Mouse (Mus musculus): Measurements from ENCODE around the gene Dcaf10. TPM values are rescaled to one million over a fixed set of nuclear protein-coding genes. Genes with fewer than 3 reads are reported as not detected.
"Not testable (repeated sequence)": the region's sequence is repeated elsewhere in the genome, so short reads cannot be mapped to it uniquely, and the experiment has no call there.

The Dcaf10 gene
- polyA plus RNA-seq, 1 experiment: 14.7 TPM

GRCm38 (mm10) chr4:45341226-45341625 is 675 bp upstream of the Dcaf10 start:
- TF ChIP-seq POLR2A (IDR thresholded peaks at IDR 0.05; ENCODE audit: borderline replicate concordance, extremely low read depth, low read depth, low read length) (no peak), CTCF (IDR thresholded peaks at IDR 0.05; ENCODE audit: insufficient read depth, low read length) (no peak)
- H3K4me1 ChIP-seq (ENCODE audit: control insufficient read depth, insufficient read depth, low read length): no peaks in the 10 kb centered on the region; the same call in 1 of the 2 replicates
- no peak overlapping the region for H3K4me3 ChIP-seq (replicated peaks; ENCODE audit: extremely low read depth, low read depth, low read length)
- DNase-seq: no peak
- 62% methylated on average over 9 of the region's 9 CpGs for WGBS

- DNase-seq: peak; percentile 66
- WGBS: under 1% methylated on average over 75 of the region's 76 CpGs
- 0 out of 2 replicates have a peak, but pooled peaks have one; percentile 5 for TF ChIP-seq POLR2A (IDR thresholded peaks at IDR 0.05; ENCODE audit: borderline replicate concordance, extremely low read depth, low read depth, low read length)
- no peak for TF ChIP-seq CTCF (IDR thresholded peaks at IDR 0.05; ENCODE audit: insufficient read depth, low read length)
These were observed 620 bp downstream of the Dcaf10 start, which contains the start of gene Exosc3 for GRCm38 (mm10) chr4:45342286-45343155. Gene Exosc3 (minus strand): TSS chr4:45342732.

GRCm38 (mm10) chr4:45356653-45357052 is 14.8 kb downstream of the Dcaf10 start:
- DNase-seq: no peak
- WGBS: 67% methylated on average over 3 of the region's 3 CpGs
- no peak overlapping the region for H3K4me3 ChIP-seq (replicated peaks; ENCODE audit: extremely low read depth, low read depth, low read length)
- TF ChIP-seq POLR2A (IDR thresholded peaks at IDR 0.05; ENCODE audit: borderline replicate concordance, extremely low read depth, low read depth, low read length): no peak
- TF ChIP-seq CTCF (IDR thresholded peaks at IDR 0.05; ENCODE audit: insufficient read depth, low read length): no peak
- H3K4me1 ChIP-seq (ENCODE audit: control insufficient read depth, insufficient read depth, low read length): no peaks in the 10 kb centered on the region

More at GRCm38 (mm10) chr4:45342286-45343155, 620 bp downstream of the Dcaf10 start, which contains the start of gene Exosc3:
- Histone ChIP-seq H3K4me3 (replicated peaks; ENCODE audit: extremely low read depth, low read depth, low read length) (peak within 1 kb of the TSS; percentile 71), H3K4me1 (ENCODE audit: control insufficient read depth, insufficient read depth, low read length) (no peaks in the 10 kb centered on the region; the same call in 1 of the 2 replicates)

- no peak for TF ChIP-seq POLR2A (IDR thresholded peaks at IDR 0.05; ENCODE audit: borderline replicate concordance, extremely low read depth, low read depth, low read length)
- no peak for TF ChIP-seq CTCF (IDR thresholded peaks at IDR 0.05; ENCODE audit: insufficient read depth, low read length)
- H3K4me3 ChIP-seq (replicated peaks; ENCODE audit: extremely low read depth, low read depth, low read length): no peak overlapping the region
- 63% methylated on average over 3 of the region's 3 CpGs for WGBS
- peak; percentile 33 for DNase-seq
- peaks cover 6% of the 10 kb centered on the region for H3K4me1 ChIP-seq (ENCODE audit: control insufficient read depth, insufficient read depth, low read length)
These were observed 29.4 kb downstream of the Dcaf10 start for GRCm38 (mm10) chr4:45371261-45371660.

GRCm38 (mm10) chr4:45374879-45375278 is 33.0 kb downstream of the Dcaf10 start:
- Histone ChIP-seq H3K4me3 (replicated peaks; ENCODE audit: extremely low read depth, low read depth, low read length) (no peak overlapping the region), H3K4me1 (ENCODE audit: control insufficient read depth, insufficient read depth, low read length) (peaks cover 6% of the 10 kb centered on the region)
- DNase-seq: no peak
- WGBS: 53% methylated on average over 5 of the region's 5 CpGs
- TF ChIP-seq POLR2A (IDR thresholded peaks at IDR 0.05; ENCODE audit: borderline replicate concordance, extremely low read depth, low read depth, low read length) (no peak), CTCF (IDR thresholded peaks at IDR 0.05; ENCODE audit: insufficient read depth, low read length) (no peak)

GRCm38 (mm10) chr4:45376573-45376972 is 34.7 kb downstream of the Dcaf10 start:
- DNase-seq: no peak
- WGBS: 82% methylated on average over 4 of the region's 4 CpGs
- Histone ChIP-seq H3K4me1 (ENCODE audit: control insufficient read depth, insufficient read depth, low read length) (peaks cover 6% of the 10 kb centered on the region; the same call in 1 of the 2 replicates), H3K4me3 (replicated peaks; ENCODE audit: extremely low read depth, low read depth, low read length) (no peak overlapping the region)
- TF ChIP-seq POLR2A (IDR thresholded peaks at IDR 0.05; ENCODE audit: borderline replicate concordance, extremely low read depth, low read depth, low read length) (no peak), CTCF (IDR thresholded peaks at IDR 0.05; ENCODE audit: insufficient read depth, low read length) (no peak)

- H3K4me1 ChIP-seq (ENCODE audit: control insufficient read depth, insufficient read depth, low read length); DNase-seq; H3K4me3 ChIP-seq (replicated peaks; ENCODE audit: extremely low read depth, low read depth, low read length): not testable (repeated sequence)
- WGBS: 84% methylated on average over 10 of the region's 10 CpGs
These were observed 39.1 kb downstream of the Dcaf10 start for GRCm38 (mm10) chr4:45380903-45381580.

- H3K4me3 ChIP-seq (replicated peaks; ENCODE audit: extremely low read depth, low read depth, low read length); H3K4me1 ChIP-seq (ENCODE audit: control insufficient read depth, insufficient read depth, low read length): not testable (repeated sequence)
- DNase-seq: peak; percentile 31
- whole genome bisulfite sequencing: 49% methylated on average over 2 of the region's 2 CpGs
These were observed 40.2 kb downstream of the Dcaf10 start for GRCm38 (mm10) chr4:45382133-45382532.

- WGBS: 90% methylated on average over 5 of the region's 5 CpGs
- not testable (repeated sequence) for DNase-seq; H3K4me3 ChIP-seq (replicated peaks; ENCODE audit: extremely low read depth, low read depth, low read length)
These were observed 45.4 kb downstream of the Dcaf10 start for GRCm38 (mm10) chr4:45387296-45387695.

GRCm38 (mm10) chr4:45392099-45392498 is 50.2 kb downstream of the Dcaf10 start:
- H3K4me1 ChIP-seq (ENCODE audit: control insufficient read depth, insufficient read depth, low read length): no peaks in the 10 kb centered on the region
- 65% methylated on average over 4 of the region's 4 CpGs for whole genome bisulfite sequencing
- DNase-seq: no peak
- TF ChIP-seq POLR2A (IDR thresholded peaks at IDR 0.05; ENCODE audit: borderline replicate concordance, extremely low read depth, low read depth, low read length): no peak
- no peak for TF ChIP-seq CTCF (IDR thresholded peaks at IDR 0.05; ENCODE audit: insufficient read depth, low read length)
- H3K4me3 ChIP-seq (replicated peaks; ENCODE audit: extremely low read depth, low read depth, low read length): no peak overlapping the region

More at GRCm38 (mm10) chr4:45387296-45387695, 45.4 kb downstream of the Dcaf10 start:
- H3K4me1 ChIP-seq (ENCODE audit: control insufficient read depth, insufficient read depth, low read length): not testable (repeated sequence)

Measured in lung, adult 2 months (tissue).